Mouse (Mus musculus) stomach, embryonic 14.5 days (tissue): ENCODE data around the gene Syt16. TPM values are rescaled to one million over a fixed set of nuclear protein-coding genes. Genes with fewer than 3 reads are reported as not detected.

Experiments used
- polyA plus RNA-seq: library from polyadenylated mRNA; unstranded; fragments of >200 nt; fragmentation: Nextera tagmentation; extraction: Ambion mirVana; gene quantifications from 2 replicates; pipeline ENCODE4 v1.2.1, GENCODE M21; 2014

The Syt16 gene
- polyA plus RNA-seq, 1 experiment from 2014 or later, result 2.3 TPM

Other genes starting within 250 kb of the Syt16 start
- 79.0 and 87.4 TPM in 2 replicates for gene Hif1a, start 96.3 kb upstream of the Syt16 start, polyA plus RNA-seq
- 11.6 and 16.1 TPM in 2 replicates for gene Gm49321, start 60.0 kb upstream of the Syt16 start, polyA plus RNA-seq
- gene Snapc1, start 33.2 kb upstream of the Syt16 start, polyA plus RNA-seq, result 20.9 and 22.4 TPM in 2 replicates